Mouse (Mus musculus) forebrain, embryonic 16.5 days (tissue): ENCODE data around the gene Hipk2. TPM values are rescaled to one million over a fixed set of nuclear protein-coding genes. Genes with fewer than 3 reads are reported as not detected.

Experiments
- ATAC-seq: fragments of 200-750 bp; cut with Nextera tagmentation; 2 replicates; pipeline ENCODE4 v1.8.0; 2017; ENCODE audit warnings: mild to moderate bottlenecking, moderate library complexity
- H3K27ac ChIP-seq: fragments of 300-500 bp; sonication (generic); 2 replicates; pipeline ENCODE4 v1.5.1; 2014; ENCODE audit warnings: low read length, control low read depth
- H3K27me3 ChIP-seq: fragments of 300-500 bp; sonication (generic); replicated peaks from 2 replicates; pipeline ENCODE4 v1.6.1; 2014; ENCODE audit warnings: low read length; ENCODE audit not compliant: control insufficient read depth, insufficient read depth
- H3K36me3 ChIP-seq: fragments of 300-500 bp; sonication (generic); 2 replicates; pipeline ENCODE4 v1.6.1; 2014; ENCODE audit not compliant: control insufficient read depth, insufficient read depth
- H3K4me1 ChIP-seq: fragments of 300-500 bp; sonication (generic); replicated peaks from 2 replicates; pipeline ENCODE4 v1.6.1; 2014; ENCODE audit warnings: low read length; ENCODE audit not compliant: control insufficient read depth, insufficient read depth
- H3K4me2 ChIP-seq: fragments of 300-500 bp; sonication (generic); 2 replicates; pipeline ENCODE4 v1.6.1; 2014; ENCODE audit warnings: mild to moderate bottlenecking, low read length, control low read depth
- H3K4me3 ChIP-seq: fragments of 300-500 bp; sonication (generic); replicated peaks from 2 replicates; pipeline ENCODE4 v1.5.1; 2014; ENCODE audit warnings: mild to moderate bottlenecking, low read length, control low read depth
- H3K9ac ChIP-seq: fragments of 300-500 bp; sonication (generic); replicated peaks from 2 replicates; pipeline ENCODE4 v1.6.1; 2014; ENCODE audit warnings: low read depth, low read length, control low read depth
- H3K9me3 ChIP-seq: fragments of 300-500 bp; sonication (generic); 2 replicates; pipeline ENCODE4 v1.6.1; 2016; ENCODE audit warnings: low read length; ENCODE audit not compliant: control insufficient read depth
- WGBS: fragments of 180-500 bp; shearing (Covaris S2); extraction: QIAGEN DNeasy Blood & Tissue Kit; methylation state at CpG from one replicate; pipeline ENCODE4 v1.1.7; 2014; 5-methylcytosine and 5-hydroxymethylcytosine counted together
- polyA plus RNA-seq: library from polyadenylated mRNA; unstranded; fragments of >200 nt; fragmentation: Nextera tagmentation; extraction: Ambion mirVana; gene quantifications from 2 replicates; pipeline ENCODE4 v1.2.1, GENCODE M21; 2015

Hipk2 gene
- polyA plus RNA-seq, 1 experiment from 2014 or later = 29.2 TPM

DNA sequence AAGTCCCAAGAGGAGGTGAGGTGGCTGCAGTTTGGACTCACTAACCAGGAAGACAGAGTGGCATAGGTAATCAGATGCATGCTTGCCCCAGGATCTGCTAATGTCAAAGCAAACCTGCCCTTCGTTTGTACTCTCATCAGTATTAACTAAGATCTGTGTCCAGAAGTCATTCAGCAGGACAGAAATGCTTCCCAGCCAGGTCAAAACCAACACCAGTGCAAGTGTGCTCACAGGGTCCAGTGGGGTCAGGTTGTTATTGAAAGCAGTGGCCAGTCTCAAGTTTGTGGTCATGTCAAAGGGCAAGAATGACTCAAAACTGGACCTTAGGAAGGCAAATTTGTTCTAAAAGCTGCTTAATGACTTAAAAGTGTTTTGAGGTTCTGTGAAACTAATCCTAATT lies 9.6 kb downstream of the Hipk2 start:
- no peaks in the 10 kb centered on the region for H3K9me3 ChIP-seq
- no peak overlapping the region for H3K9ac ChIP-seq
- 90% methylated on average over 1 of the region's 1 CpGs for WGBS
- no peak for ATAC-seq
- H3K27me3 ChIP-seq = no peaks in the 10 kb centered on the region
- H3K36me3 ChIP-seq = no peaks in the 10 kb centered on the region
- no peak overlapping the region for H3K4me3 ChIP-seq
- H3K4me1 ChIP-seq = peaks cover 17% of the 10 kb centered on the region
- no peak overlapping the region for H3K4me2 ChIP-seq
- no peak overlapping the region for H3K27ac ChIP-seq

DNA sequence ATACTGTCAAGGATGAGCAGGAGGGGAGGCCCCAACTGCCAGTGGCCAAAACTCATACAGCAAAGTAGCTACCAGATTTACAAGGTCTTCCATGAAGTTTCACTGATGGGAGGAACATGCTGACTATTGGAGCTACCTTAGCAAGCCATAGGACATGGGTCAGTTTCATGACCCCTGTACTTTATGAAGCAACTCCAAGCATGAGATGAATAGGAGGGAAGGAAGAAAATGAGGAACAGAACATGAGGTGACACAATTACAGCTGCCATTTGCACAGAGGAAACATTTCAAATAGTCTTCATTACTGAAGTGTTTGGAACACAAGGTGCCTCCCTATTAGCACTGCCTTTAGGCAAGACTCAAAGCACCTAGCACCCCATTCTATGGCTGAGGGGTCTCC lies 10.2 kb downstream of the Hipk2 start:
- no peak for ATAC-seq
- Histone ChIP-seq H3K36me3 (no peaks in the 10 kb centered on the region), H3K27ac (no peak overlapping the region), H3K4me2 (no peak overlapping the region), H3K9ac (no peak overlapping the region), H3K4me1 (peaks cover 14% of the 10 kb centered on the region), H3K4me3 (no peak overlapping the region), H3K9me3 (no peaks in the 10 kb centered on the region), H3K27me3 (no peaks in the 10 kb centered on the region)

DNA sequence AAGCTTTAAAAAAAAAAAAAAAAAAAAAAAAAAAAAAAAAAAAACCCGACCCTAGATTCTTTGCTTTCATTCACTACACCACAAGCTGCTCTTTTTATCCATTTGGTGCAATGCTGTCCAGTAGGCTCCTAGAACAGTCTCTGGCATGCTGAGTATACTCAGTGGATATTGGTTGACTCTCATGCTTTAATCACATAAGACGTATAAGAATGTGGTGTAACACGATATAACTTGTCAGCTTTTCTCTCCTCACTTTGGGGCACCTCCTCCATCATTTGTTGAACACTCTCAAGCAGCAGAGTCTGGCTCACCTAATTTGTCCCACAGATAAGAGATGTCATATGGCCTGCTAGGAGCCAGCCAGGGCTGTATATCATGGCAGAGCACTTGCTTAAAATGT lies 12.4 kb downstream of the Hipk2 start:
- H3K27ac ChIP-seq = no peak overlapping the region
- 55% methylated on average over 3 of the region's 3 CpGs for WGBS
- no peak for ATAC-seq

DNA sequence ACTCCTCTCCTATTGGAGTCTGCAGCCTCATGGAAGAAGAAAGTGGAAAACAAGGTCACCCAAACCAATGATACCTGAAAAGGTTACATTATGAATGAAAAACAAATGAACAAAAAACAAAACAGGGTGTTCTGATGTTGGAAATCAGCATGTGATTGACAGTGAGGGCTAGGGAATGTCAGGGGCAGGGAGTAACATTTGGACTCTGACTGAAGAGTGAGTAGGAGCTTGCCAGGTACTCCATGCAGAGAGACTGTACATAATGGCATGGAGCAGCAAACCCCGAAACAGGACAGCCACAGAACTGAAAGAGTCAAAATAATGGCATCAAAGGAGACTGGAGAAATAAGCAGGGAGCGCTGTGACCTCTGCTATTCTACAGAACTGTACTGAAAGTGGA lies 15.7 kb downstream of the Hipk2 start:
- 76% methylated on average over 2 of the region's 2 CpGs for WGBS
- no peaks in the 10 kb centered on the region for H3K4me1 ChIP-seq
- H3K4me2 ChIP-seq = no peak overlapping the region
- no peak overlapping the region for H3K27ac ChIP-seq
- H3K36me3 ChIP-seq = no peaks in the 10 kb centered on the region
- H3K9me3 ChIP-seq = no peaks in the 10 kb centered on the region
- ATAC-seq = no peak
- no peak overlapping the region for H3K4me3 ChIP-seq
- H3K27me3 ChIP-seq = no peaks in the 10 kb centered on the region
- H3K9ac ChIP-seq = no peak overlapping the region

More for the DNA sequence above, 12.4 kb downstream of the Hipk2 start:
- no peaks in the 10 kb centered on the region for H3K36me3 ChIP-seq
- no peaks in the 10 kb centered on the region for H3K9me3 ChIP-seq
- no peak overlapping the region for H3K9ac ChIP-seq
- H3K4me1 ChIP-seq = peaks cover 10% of the 10 kb centered on the region
- no peak overlapping the region for H3K4me3 ChIP-seq
- H3K27me3 ChIP-seq = no peaks in the 10 kb centered on the region
- no peak overlapping the region for H3K4me2 ChIP-seq

DNA sequence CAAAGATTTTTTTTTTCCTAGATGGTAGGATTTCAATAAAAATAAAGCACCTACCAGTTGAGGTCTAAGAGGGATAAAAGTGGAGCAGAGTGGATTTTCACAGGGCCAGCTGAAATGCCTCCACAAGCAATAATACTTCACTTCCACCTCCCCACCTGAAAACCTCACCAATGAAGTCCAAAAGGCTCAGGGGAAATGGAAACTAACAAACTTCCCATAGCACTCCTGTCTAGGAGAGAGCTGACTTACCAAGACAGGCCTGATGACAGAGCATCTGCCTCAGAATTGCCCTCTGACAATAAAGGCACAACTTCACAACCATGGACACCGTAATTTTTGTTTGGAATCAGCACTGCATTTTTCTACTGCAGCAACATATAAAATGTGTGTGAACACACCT lies 16.1 kb downstream of the Hipk2 start:
- H3K4me3 ChIP-seq = no peak overlapping the region
- H3K4me1 ChIP-seq = no peaks in the 10 kb centered on the region
- H3K36me3 ChIP-seq = no peaks in the 10 kb centered on the region
- H3K4me2 ChIP-seq = no peak overlapping the region
- no peaks in the 10 kb centered on the region for H3K9me3 ChIP-seq
- ATAC-seq = no peak
- WGBS = 97% methylated on average over 1 of the region's 1 CpGs
- no peak overlapping the region for H3K9ac ChIP-seq
- H3K27ac ChIP-seq = no peak overlapping the region
- no peaks in the 10 kb centered on the region for H3K27me3 ChIP-seq

DNA sequence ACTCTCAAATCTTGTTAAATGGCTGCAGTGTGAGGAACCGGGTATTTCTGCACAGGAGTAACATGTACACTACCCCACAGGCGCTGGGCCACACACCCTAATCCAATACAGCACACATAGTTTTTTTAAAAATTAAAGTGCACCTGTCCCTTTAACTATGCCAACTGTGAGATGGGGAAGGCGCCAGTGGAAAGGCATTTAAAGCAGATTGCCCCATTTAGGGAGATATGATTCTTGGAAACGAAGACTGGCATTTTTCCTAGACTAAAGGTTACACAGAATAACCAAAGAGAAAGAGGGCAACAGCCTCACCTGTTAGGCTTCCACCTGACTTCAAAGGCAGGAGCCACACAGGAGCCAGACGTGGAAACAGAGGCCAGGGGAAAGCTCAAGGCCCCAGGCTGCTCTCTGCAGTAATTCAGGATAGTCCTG lies 22.4 kb downstream of the Hipk2 start:
- Histone ChIP-seq H3K27ac (peak overlapping the region; percentile 4; the same call in 1 of the 2 replicates), H3K4me1 (peaks cover 22% of the 10 kb centered on the region), H3K9me3 (no peaks in the 10 kb centered on the region), H3K36me3 (no peaks in the 10 kb centered on the region), H3K9ac (no peak overlapping the region), H3K4me3 (no peak overlapping the region), H3K4me2 (no peak overlapping the region), H3K27me3 (no peaks in the 10 kb centered on the region)
- ATAC-seq = no peak
- WGBS = 53% methylated on average over 5 of the region's 5 CpGs

DNA sequence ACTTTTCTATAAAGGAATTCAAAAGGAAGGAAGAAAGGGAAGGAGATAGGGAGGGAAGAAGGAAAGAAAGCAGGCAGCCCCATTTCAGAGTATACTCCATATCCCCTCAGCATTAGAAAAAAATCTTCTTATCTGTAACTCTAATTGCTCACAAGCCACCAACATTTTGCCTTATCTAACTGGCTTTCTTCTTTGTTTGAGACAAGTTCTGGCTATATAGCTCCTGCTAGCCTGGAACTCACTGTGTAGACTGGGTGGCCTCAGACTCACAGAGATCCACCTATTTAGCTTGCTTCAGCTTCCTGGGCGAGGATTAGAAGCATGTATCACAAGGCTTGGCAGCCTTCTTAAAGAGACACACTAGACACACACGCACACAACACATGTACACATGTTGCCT lies 24.2 kb downstream of the Hipk2 start:
- peaks cover 40% of the 10 kb centered on the region for H3K4me1 ChIP-seq

DNA sequence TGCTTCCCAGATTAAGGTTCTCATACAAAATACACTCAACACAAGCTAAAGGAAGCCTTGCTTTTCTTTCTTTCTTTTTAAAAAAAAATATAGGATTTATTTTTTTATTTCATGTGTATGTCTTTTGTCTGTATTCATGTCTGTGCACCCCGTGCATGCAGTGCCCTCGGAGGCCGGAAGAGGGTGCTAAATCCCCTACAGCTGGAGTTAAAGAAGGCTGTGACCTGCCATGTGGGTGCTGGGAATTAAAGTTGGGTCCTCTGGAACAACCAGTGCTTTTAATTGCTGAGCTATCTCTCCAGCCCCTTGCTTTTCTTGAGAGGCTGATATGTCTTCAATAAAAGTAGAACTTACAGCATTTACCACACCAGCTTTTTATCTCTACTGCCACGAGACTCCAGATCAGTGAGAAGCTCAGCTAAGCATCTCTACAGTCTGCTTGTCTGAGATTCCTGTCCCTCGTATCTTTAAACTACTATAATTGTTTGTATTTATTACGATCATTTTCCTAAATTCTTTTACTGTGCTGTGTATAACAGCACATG lies 25.2 kb downstream of the Hipk2 start:
- 91% methylated on average over 6 of the region's 6 CpGs for WGBS

More for the DNA sequence above, 24.2 kb downstream of the Hipk2 start:
- WGBS = 72% methylated on average over 2 of the region's 2 CpGs
- no peak overlapping the region for H3K4me3 ChIP-seq
- H3K9ac ChIP-seq = no peak overlapping the region
- no peak for ATAC-seq
- H3K27ac ChIP-seq = no peak overlapping the region
- H3K36me3 ChIP-seq = no peaks in the 10 kb centered on the region
- no peak overlapping the region for H3K4me2 ChIP-seq
- no peaks in the 10 kb centered on the region for H3K9me3 ChIP-seq
- H3K27me3 ChIP-seq = no peaks in the 10 kb centered on the region

DNA sequence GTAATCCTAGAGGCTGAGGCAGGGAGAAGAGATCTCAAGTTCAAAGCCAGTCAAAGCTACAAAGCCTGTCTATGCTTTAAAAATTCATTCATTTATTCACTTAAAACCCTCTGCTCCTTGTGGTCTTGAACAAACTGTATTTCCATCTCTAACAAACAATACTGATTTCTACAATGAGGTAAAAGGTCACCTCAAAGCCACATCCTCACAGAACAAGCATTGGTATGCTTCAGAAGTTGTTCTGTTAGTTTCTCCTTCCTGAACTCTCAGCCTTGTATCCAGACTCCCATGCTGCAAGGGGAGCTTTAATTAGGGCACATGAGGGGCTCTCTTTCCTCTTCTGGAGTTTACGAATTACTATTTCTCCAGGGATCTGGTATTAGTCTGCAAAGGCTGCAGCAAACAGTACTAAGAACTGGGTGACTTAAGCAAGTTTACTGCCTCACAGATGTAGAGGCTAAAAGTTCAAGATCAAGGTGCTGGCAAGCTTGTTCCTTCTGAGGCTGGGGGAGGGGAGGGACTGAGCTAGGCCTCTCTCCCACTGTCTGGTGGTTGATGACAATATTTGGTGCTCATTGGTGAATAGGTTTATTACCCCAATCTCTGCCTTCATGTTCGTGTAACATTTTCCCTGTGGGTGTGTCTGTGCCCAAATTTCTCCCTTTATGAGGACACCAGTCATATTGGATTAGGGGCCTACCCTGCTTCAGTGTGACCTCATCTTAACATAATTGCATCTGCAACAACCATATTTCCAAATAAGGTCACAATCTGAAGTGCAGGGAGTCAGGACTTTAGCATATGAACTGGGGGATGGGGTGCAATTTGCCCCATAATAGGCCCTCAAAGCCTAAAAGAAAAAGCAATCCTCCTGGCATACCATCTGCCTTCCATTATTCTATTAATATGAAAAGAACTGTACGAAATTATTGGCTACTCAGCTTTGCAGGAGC lies 27.7 kb downstream of the Hipk2 start:
- no peak overlapping the region for H3K9ac ChIP-seq
- no peak overlapping the region for H3K27ac ChIP-seq
- no peak overlapping the region for H3K4me2 ChIP-seq
- no peak overlapping the region for H3K4me3 ChIP-seq
- H3K4me1 ChIP-seq = peaks cover 44% of the 10 kb centered on the region
- no peaks in the 10 kb centered on the region for H3K36me3 ChIP-seq
- 46% methylated on average over 3 of the region's 3 CpGs for WGBS
- ATAC-seq = 0 out of 2 replicates have a peak, but pooled peaks have one; percentile 24
- no peaks in the 10 kb centered on the region for H3K27me3 ChIP-seq
- H3K9me3 ChIP-seq = no peaks in the 10 kb centered on the region

More for the DNA sequence above, 25.2 kb downstream of the Hipk2 start:
- H3K9ac ChIP-seq = no peak overlapping the region
- H3K27ac ChIP-seq = no peak overlapping the region
- peaks cover 49% of the 10 kb centered on the region for H3K4me1 ChIP-seq
- no peak overlapping the region for H3K4me3 ChIP-seq
- ATAC-seq = no peak
- H3K4me2 ChIP-seq = no peak overlapping the region
- H3K9me3 ChIP-seq = no peaks in the 10 kb centered on the region
- H3K36me3 ChIP-seq = no peaks in the 10 kb centered on the region
- no peaks in the 10 kb centered on the region for H3K27me3 ChIP-seq
